Mouse (Mus musculus) C2C12 (cell line): ENCODE results near the gene Pgc.

Source experiments
- CEBPB ChIP-seq: IDR thresholded peaks from one replicate; pipeline ENCODE4 v1.6.1; 2011; ENCODE audit warnings: low read depth, mild to moderate bottlenecking, control low read depth, moderate library complexity
- CTCF ChIP-seq: IDR thresholded peaks from one replicate; pipeline ENCODE4 v1.5.1; 2011; ENCODE audit not compliant: control insufficient read depth, insufficient read depth, insufficient read length
- MAX ChIP-seq: IDR thresholded peaks from one replicate; pipeline ENCODE4 v1.6.1; 2011; ENCODE audit warnings: mild to moderate bottlenecking, control low read depth
- MYOG ChIP-seq: IDR thresholded peaks from one replicate; pipeline ENCODE4 v1.6.1; 2011; ENCODE audit not compliant: control insufficient read depth, insufficient read length; ENCODE audit errors: extremely low read depth
- USF1 ChIP-seq: IDR thresholded peaks from one replicate; pipeline ENCODE4 v1.6.1; 2011; ENCODE audit warnings: low read depth, mild to moderate bottlenecking, control low read depth, moderate library complexity

- no peak for TF ChIP-seq CTCF
- TF ChIP-seq USF1: no peak
- no peak for TF ChIP-seq CEBPB
- no peak for TF ChIP-seq MAX
- TF ChIP-seq MYOG: no peak
Measured at GRCm38 (mm10) chr17:47703556-47703955, 23.1 kb upstream of the Pgc start.
